Mouse (Mus musculus) adrenal gland, postnatal 0 days (tissue): ENCODE data around the gene Sltm. TPM values are rescaled to one million over a fixed set of nuclear protein-coding genes. Genes with fewer than 3 reads are reported as not detected.

Experiments used
- polyA plus RNA-seq: library from polyadenylated mRNA; unstranded; fragments of >200 nt; fragmentation: Nextera tagmentation; extraction: Ambion mirVana; gene quantifications from 2 replicates; pipeline ENCODE4 v1.2.1, GENCODE M21; 2015

The Sltm gene
- 18.1 and 26.7 TPM in 2 replicates for polyA plus RNA-seq

GRCm38 (mm10) chr9:70542305-70543041 lies at the start of gene Sltm:
TSS of gene Sltm (plus strand) at chr9:70542754.

DNA sequence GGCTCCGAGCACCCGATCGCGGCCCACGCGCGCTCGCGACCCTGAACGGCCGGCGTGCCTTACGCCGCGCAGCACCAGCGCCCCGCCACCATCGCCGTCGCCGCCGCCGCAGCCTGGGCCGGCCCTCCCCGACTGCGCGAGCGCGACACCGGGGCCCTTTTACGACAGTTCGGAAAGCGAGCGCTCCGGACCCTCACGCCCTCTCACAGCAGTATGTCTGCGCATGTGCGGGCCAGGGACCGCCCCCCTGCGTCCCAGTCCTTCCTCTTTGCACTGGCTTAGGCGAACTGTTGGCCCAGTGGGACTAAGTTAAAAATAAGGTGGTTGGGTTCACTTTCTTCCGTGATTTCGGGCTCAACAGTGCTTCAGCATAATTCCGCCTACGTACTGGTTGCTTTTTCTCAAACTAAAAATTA lies 38.9 kb upstream of the Sltm start, which contains the start of gene Rnf111:
Gene Rnf111 (minus strand): TSS at position 100 of the 416 bp plus-strand sequence.

Other genes with a start within 250 kb of the Sltm start
- gene Ccnb2, start 121.2 kb upstream of the Sltm start, polyA plus RNA-seq, result 47.1 and 62.9 TPM in 2 replicates
- 12.7 and 17.6 TPM in 2 replicates for gene Rnf111, start 39.0 kb upstream of the Sltm start, polyA plus RNA-seq
- gene Gm10642, start 113.5 kb downstream of the Sltm start, polyA plus RNA-seq, result 1.0 and 1.4 TPM in 2 replicates
- gene Mindy2, start 114.4 kb downstream of the Sltm start, polyA plus RNA-seq, result 13.0 and 14.1 TPM in 2 replicates
- gene Adam10, start 136.2 kb downstream of the Sltm start, polyA plus RNA-seq, result 37.5 and 41.8 TPM in 2 replicates